Mouse (Mus musculus) kidney, adult 9 months (tissue): ENCODE data around the gene Ptpn1.

Experiments used
- DNase-seq: peaks from one replicate; pipeline ENCODE4 v3.0.0; 2022

Gene Ptpn1

GRCm38 (mm10) chr2:168023763-168024402, 92.0 kb downstream of the Ptpn1 start:
- no peak for DNase-seq

- peak; percentile 50 for DNase-seq
These were observed 93.3 kb downstream of the Ptpn1 start for GRCm38 (mm10) chr2:168025174-168025573.

- DNase-seq, result no peak
These were observed 94.0 kb downstream of the Ptpn1 start for GRCm38 (mm10) chr2:168025882-168026281.

GRCm38 (mm10) chr2:168026467-168026866, 94.6 kb downstream of the Ptpn1 start:
- DNase-seq, result no peak

GRCm38 (mm10) chr2:168028376-168028775, 96.5 kb downstream of the Ptpn1 start:
- no peak for DNase-seq
